Mouse (Mus musculus) forebrain, embryonic 12.5 days (tissue): Measurements from ENCODE around the gene Arid4a. TPM values are rescaled to one million over a fixed set of nuclear protein-coding genes. Genes with fewer than 3 reads are reported as not detected.
"Not testable (repeated sequence)": the region's sequence is repeated elsewhere in the genome, so short reads cannot be mapped to it uniquely, and the experiment has no call there.

ENCODE experiments used
- ATAC-seq: fragments of 200-750 bp; cut with Nextera tagmentation; 2 replicates; pipeline ENCODE4 v1.8.0; 2017; ENCODE audit warnings: moderate TSS enrichment; ENCODE audit not compliant: low FRiP score
- H3K27ac ChIP-seq: fragments of 300-500 bp; sonication (generic); 2 replicates; pipeline ENCODE4 v1.5.1; 2016; ENCODE audit warnings: mild to moderate bottlenecking
- H3K27me3 ChIP-seq: fragments of 300-500 bp; sonication (generic); 2 replicates; pipeline ENCODE4 v1.6.1; 2016; ENCODE audit warnings: mild to moderate bottlenecking
- H3K36me3 ChIP-seq: fragments of 300-500 bp; sonication (generic); replicated peaks from 2 replicates; pipeline ENCODE4 v1.6.1; 2016; ENCODE audit warnings: mild to moderate bottlenecking
- H3K4me1 ChIP-seq: fragments of 300-500 bp; sonication (generic); 2 replicates; pipeline ENCODE4 v1.6.1; 2016
- H3K4me2 ChIP-seq: fragments of 300-500 bp; sonication (generic); 2 replicates; pipeline ENCODE4 v1.6.1; 2016; ENCODE audit warnings: mild to moderate bottlenecking, moderate library complexity
- H3K4me3 ChIP-seq: fragments of 300-500 bp; sonication (generic); replicated peaks from 2 replicates; pipeline ENCODE4 v1.5.1; 2016; ENCODE audit warnings: mild to moderate bottlenecking
- H3K9ac ChIP-seq: fragments of 300-500 bp; sonication (generic); 2 replicates; pipeline ENCODE4 v1.6.1; 2016; ENCODE audit warnings: mild to moderate bottlenecking
- H3K9me3 ChIP-seq: fragments of 300-500 bp; sonication (generic); 2 replicates; pipeline ENCODE4 v1.6.1; 2016
- whole genome bisulfite sequencing: fragments of 180-500 bp; shearing (Covaris S2); methylation state at CpG from one replicate; pipeline ENCODE4 v1.1.7; 2016; 5-methylcytosine and 5-hydroxymethylcytosine counted together
- polyA plus RNA-seq: library from polyadenylated mRNA; unstranded; fragments of >200 nt; fragmentation: Nextera tagmentation; extraction: Ambion mirVana; gene quantifications from 2 replicates; pipeline ENCODE4 v1.2.1, GENCODE M21; 2016

Arid4a gene
- polyA plus RNA-seq, 1 experiment from 2014 or later: 41.1 TPM

- Histone ChIP-seq H3K27me3 (no peaks in the 10 kb centered on the region), H3K4me1 (no peaks in the 10 kb centered on the region), H3K27ac (no peak overlapping the region), H3K4me3 (no peak overlapping the region), H3K9ac (no peak overlapping the region), H3K9me3 (no peaks in the 10 kb centered on the region), H3K36me3 (peaks cover 92% of the 10 kb centered on the region), H3K4me2 (no peak overlapping the region)
- ATAC-seq: no peak
- 91% methylated on average over 4 of the region's 4 CpGs for WGBS
Measured at GRCm38 (mm10) chr12:71072048-71072447, 56.3 kb downstream of the Arid4a start.

DNA sequence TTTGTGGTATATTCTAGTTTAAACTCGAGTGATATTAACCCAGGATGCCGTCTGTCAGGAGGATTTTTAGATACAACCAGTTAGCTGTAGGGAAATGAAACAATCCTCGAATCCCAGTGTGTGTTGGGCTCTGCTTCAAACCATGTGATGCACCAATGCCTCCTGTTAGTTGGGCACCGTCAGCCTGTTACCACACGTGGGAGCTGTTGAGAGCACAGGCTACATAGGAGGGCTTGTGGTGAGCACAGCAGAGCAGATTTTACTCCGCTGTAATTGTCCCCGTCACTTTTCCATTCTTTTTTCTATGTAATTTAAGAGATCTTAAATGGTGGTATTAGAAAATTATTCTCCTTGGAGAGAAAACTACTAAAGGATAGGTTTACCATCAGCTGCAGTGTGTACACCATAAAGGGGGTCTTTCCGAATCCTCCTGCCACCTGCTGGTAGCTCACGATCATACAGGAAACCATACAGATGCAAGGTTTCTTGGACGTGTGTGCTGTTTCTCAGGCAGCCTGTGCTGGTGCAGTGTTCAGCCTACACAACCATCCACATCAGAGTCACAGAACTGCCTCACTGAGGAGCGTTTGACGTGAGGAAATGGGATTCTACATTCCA, 57.4 kb downstream of the Arid4a start:
- H3K4me1 ChIP-seq: no peaks in the 10 kb centered on the region
- H3K9me3 ChIP-seq: no peaks in the 10 kb centered on the region
- no peak overlapping the region for H3K4me3 ChIP-seq
- H3K27me3 ChIP-seq: no peaks in the 10 kb centered on the region
- H3K27ac ChIP-seq: no peak overlapping the region
- no peak overlapping the region for H3K4me2 ChIP-seq
- H3K36me3 ChIP-seq: peaks cover 80% of the 10 kb centered on the region
- no peak overlapping the region for H3K9ac ChIP-seq
- WGBS: 65% methylated on average over 12 of the region's 12 CpGs
- no peak for ATAC-seq

DNA sequence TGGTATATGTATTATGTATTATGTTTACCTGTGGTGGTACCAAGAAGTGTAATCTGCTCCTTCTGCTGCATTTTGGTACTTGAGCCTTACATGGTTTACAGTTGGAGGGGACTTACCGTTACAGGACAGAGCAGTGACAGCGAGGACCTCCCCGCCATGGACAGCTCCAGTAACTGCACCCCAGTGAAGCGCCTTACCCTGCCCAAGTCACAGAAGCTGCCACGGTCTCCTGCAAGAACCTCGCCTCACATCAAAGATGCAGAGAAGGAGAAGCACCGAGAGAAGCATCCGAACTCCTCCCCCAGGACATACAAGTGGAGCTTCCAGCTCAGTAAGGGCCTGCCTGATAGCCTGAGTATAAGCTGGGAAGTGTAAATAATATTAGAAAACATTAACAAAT, 70.5 kb downstream of the Arid4a start:
- Histone ChIP-seq H3K4me3 (no peak overlapping the region), H3K4me1 (no peaks in the 10 kb centered on the region), H3K9ac (no peak overlapping the region), H3K27ac (no peak overlapping the region), H3K36me3 (peaks cover 15% of the 10 kb centered on the region), H3K4me2 (no peak overlapping the region), H3K27me3 (no peaks in the 10 kb centered on the region), H3K9me3 (no peaks in the 10 kb centered on the region)
- no peak for ATAC-seq
- WGBS: 92% methylated on average over 8 of the region's 8 CpGs

DNA sequence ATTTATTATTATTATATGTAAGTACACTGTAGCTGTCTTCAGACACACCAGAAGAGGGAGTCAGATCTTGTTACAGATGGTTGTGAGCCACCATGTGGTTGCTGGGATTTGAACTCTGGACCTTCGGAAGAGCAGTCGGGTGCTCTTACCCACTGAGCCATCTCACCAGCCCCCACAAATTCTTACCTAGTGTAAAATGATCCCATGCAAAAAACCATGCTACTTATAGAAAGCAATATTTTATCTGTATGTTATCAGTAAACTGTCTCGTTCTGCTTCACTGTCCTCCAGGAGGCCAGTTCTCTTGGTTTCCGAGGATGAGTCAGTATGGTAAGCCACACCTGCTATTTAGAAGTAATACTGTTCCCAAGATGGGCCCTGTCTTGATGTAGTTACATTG, 88.5 kb downstream of the Arid4a start:
- H3K36me3 ChIP-seq, H3K27me3 ChIP-seq, H3K9ac ChIP-seq, H3K4me1 ChIP-seq, H3K9me3 ChIP-seq, H3K4me3 ChIP-seq, ATAC-seq, H3K27ac ChIP-seq, H3K4me2 ChIP-seq: not testable (repeated sequence)
- 92% methylated on average over 4 of the region's 4 CpGs for WGBS

- Histone ChIP-seq H3K36me3 (no peaks in the 10 kb centered on the region), H3K9me3 (no peaks in the 10 kb centered on the region)
- 89% methylated on average over 6 of the region's 6 CpGs for WGBS
Measured at GRCm38 (mm10) chr12:71107216-71107771, 91.5 kb downstream of the Arid4a start.

DNA sequence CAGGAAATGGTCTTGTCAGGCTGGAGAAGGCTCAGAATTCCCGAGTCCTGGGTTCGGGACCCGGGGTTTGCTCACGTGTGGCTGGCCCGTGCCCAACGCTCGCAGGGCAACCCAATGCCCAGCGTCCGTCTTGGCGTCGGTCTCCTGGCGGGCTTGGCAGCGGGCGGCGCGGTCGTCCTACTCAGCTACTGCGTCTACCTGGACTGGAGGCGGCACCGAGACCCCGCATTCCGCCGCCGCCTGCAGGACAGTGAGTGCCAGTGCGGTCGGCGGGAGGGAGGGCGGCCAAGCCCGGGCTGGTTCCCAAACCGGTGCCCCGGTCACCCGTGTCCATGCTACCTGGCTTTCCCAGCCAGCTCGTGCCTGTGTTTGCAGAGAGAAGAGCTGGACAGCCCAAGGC, 95.5 kb downstream of the Arid4a start, which contains the start of gene Tomm20l:
Gene Tomm20l, plus strand, starts transcription at position 98 of the 400 bp plus-strand sequence.
- ATAC-seq: peak; percentile 44; the same call in 1 of the 2 replicates
- no peak within 1 kb of the TSS for H3K27ac ChIP-seq
- peak within 1 kb of the TSS; percentile 52 for H3K4me2 ChIP-seq
- no peaks in the 10 kb centered on the region for H3K9me3 ChIP-seq
- H3K27me3 ChIP-seq: peaks cover 10% of the 10 kb centered on the region; the same call in 1 of the 2 replicates
- no peaks in the 10 kb centered on the region for H3K36me3 ChIP-seq
- 8% methylated on average over 33 of the region's 33 CpGs for WGBS
- H3K4me3 ChIP-seq: peak within 1 kb of the TSS; percentile 21
- peaks cover 11% of the 10 kb centered on the region for H3K4me1 ChIP-seq
- H3K9ac ChIP-seq: no peak within 1 kb of the TSS

More at GRCm38 (mm10) chr12:71107216-71107771, 91.5 kb downstream of the Arid4a start:
- no peak overlapping the region for H3K27ac ChIP-seq
- H3K9ac ChIP-seq: no peak overlapping the region
- H3K27me3 ChIP-seq: peaks cover 10% of the 10 kb centered on the region; the same call in 1 of the 2 replicates
- ATAC-seq: no peak
- no peak overlapping the region for H3K4me3 ChIP-seq
- no peak overlapping the region for H3K4me2 ChIP-seq
- H3K4me1 ChIP-seq: peaks cover 5% of the 10 kb centered on the region

DNA sequence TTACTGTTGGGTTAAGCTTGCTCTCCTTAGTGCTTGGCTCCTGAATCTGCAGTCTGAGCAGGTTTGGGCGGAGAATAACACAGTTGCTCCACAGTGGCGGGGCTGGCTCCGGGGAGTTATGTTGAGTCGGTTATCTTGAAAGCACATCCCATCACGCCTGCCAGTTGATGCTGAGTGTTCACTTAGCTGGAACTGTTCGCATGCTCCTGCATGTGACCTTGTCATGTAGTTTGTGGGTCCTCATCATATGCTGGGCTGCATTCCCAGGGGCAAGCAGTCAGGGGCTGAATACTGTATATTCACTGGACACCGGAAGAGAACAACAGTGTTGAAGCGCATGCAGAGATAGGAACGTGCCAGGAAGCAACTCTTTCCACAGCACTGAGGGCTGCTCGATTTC, 97.3 kb downstream of the Arid4a start:
- ATAC-seq: no peak
- Histone ChIP-seq H3K4me1 (peaks cover 11% of the 10 kb centered on the region), H3K36me3 (no peaks in the 10 kb centered on the region), H3K27ac (no peak overlapping the region), H3K9ac (no peak overlapping the region), H3K9me3 (no peaks in the 10 kb centered on the region), H3K27me3 (peaks cover 10% of the 10 kb centered on the region; the same call in 1 of the 2 replicates), H3K4me2 (no peak overlapping the region), H3K4me3 (no peak overlapping the region)
- 87% methylated on average over 10 of the region's 10 CpGs for WGBS

DNA sequence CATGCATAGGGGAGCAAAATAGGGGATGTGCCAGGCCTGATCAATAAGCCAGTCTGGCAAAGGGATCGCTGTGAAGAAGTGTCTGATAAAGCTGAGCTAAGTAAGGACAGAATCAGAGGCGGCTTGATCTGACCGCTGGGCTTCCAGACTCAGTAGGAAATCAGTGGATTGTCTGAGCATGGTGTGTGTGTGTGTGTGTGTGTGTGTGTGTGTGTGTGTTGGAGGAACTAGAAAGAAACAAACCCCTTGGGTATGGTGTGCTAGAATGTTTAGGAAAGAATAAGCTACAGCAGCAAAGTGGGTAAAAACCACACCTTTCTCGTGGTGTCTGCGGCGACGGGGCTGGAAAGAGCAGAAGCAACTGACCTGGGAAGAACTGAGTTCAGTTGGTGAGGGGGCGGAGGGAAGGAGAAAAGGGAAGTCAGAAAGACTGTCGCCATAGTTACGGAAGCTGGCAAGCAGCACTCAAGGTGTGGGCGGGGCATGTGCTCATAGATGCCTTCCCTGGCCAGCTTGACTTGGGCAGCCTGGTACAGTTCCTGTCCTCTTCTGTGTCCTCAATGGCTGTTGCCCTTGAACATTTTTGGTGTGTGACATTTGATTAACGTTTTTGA, 98.0 kb downstream of the Arid4a start:
- Histone ChIP-seq H3K4me3 (no peak overlapping the region), H3K27me3 (peaks cover 10% of the 10 kb centered on the region; the same call in 1 of the 2 replicates), H3K36me3 (no peaks in the 10 kb centered on the region), H3K9me3 (no peaks in the 10 kb centered on the region), H3K9ac (no peak overlapping the region), H3K4me1 (peaks cover 11% of the 10 kb centered on the region), H3K4me2 (peak overlapping the region; percentile 34), H3K27ac (no peak overlapping the region)
- peak; percentile 63; the same call in 1 of the 2 replicates for ATAC-seq
- WGBS: 30% methylated on average over 12 of the region's 12 CpGs

- 77% methylated on average over 5 of the region's 5 CpGs for WGBS
- Histone ChIP-seq H3K36me3 (no peaks in the 10 kb centered on the region), H3K9ac (no peak overlapping the region), H3K27ac (no peak overlapping the region), H3K4me1 (peaks cover 8% of the 10 kb centered on the region), H3K4me2 (no peak overlapping the region), H3K27me3 (peaks cover 5% of the 10 kb centered on the region; the same call in 1 of the 2 replicates), H3K9me3 (no peaks in the 10 kb centered on the region), H3K4me3 (no peak overlapping the region)
- ATAC-seq: no peak
Measured at GRCm38 (mm10) chr12:71116411-71116810, 100.6 kb downstream of the Arid4a start.

GRCm38 (mm10) chr12:71122731-71123130, 106.9 kb downstream of the Arid4a start:
- WGBS: 92% methylated on average over 10 of the region's 10 CpGs
- no peak for ATAC-seq
- Histone ChIP-seq H3K4me2 (no peak overlapping the region), H3K9me3 (no peaks in the 10 kb centered on the region), H3K4me3 (no peak overlapping the region), H3K27me3 (no peaks in the 10 kb centered on the region), H3K27ac (no peak overlapping the region), H3K36me3 (peaks cover 36% of the 10 kb centered on the region), H3K4me1 (no peaks in the 10 kb centered on the region), H3K9ac (no peak overlapping the region)

DNA sequence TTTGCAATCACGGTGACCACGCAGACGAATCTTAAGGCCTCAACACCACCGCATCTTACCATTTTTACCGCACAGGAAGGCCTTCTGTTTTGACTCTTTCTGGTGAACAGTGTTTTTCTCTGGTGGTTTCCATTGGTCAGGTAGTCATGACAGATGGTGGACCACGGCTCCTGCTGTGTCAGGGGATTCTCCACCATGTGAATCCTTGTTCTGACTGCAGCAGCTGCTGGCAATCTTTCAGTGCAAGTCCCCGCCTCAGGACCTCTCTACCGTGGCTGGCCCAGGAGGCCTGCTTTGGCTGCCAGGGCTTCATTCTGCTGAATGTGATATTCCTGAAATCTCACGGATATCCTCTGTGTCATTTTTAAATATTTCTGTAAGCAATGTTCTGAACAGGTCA, 107.5 kb downstream of the Arid4a start:
- 89% methylated on average over 9 of the region's 9 CpGs for whole genome bisulfite sequencing
- H3K36me3 ChIP-seq: peaks cover 36% of the 10 kb centered on the region
- no peak for ATAC-seq

DNA sequence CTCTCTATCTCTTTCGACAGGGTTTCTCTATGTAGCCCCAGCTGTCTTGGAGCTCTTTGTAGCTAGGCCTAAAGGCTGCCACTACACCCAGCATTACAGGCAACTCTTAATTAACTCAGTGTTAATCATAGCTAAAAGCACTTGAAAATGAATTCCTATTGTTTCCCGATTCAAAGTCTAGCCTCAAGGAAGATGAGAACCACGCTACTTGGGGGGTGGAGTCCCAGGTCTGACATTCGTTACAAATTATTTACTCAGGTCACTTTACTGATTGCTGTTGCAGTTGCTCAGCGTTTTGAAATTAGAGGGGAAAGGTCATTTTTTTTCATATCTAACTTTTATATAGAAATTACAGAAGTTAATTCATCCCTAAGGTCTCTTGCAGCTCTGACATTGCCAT, 119.8 kb downstream of the Arid4a start:
- Histone ChIP-seq H3K4me2 (peak overlapping the region; percentile 74), H3K4me1 (peaks cover 25% of the 10 kb centered on the region), H3K4me3 (peak overlapping the region; percentile 78), H3K36me3 (peaks cover 24% of the 10 kb centered on the region), H3K27ac (no peak overlapping the region), H3K27me3 (no peaks in the 10 kb centered on the region), H3K9ac (peak overlapping the region; percentile 90; the same call in 1 of the 2 replicates), H3K9me3 (no peaks in the 10 kb centered on the region)
- ATAC-seq: no peak
- 23% methylated on average over 5 of the region's 5 CpGs for WGBS

More for the DNA sequence above, 107.5 kb downstream of the Arid4a start:
- Histone ChIP-seq H3K4me1 (no peaks in the 10 kb centered on the region), H3K4me2 (no peak overlapping the region), H3K4me3 (no peak overlapping the region), H3K27me3 (no peaks in the 10 kb centered on the region), H3K9ac (no peak overlapping the region), H3K27ac (no peak overlapping the region), H3K9me3 (no peaks in the 10 kb centered on the region)
